In the genomic region with DNA sequence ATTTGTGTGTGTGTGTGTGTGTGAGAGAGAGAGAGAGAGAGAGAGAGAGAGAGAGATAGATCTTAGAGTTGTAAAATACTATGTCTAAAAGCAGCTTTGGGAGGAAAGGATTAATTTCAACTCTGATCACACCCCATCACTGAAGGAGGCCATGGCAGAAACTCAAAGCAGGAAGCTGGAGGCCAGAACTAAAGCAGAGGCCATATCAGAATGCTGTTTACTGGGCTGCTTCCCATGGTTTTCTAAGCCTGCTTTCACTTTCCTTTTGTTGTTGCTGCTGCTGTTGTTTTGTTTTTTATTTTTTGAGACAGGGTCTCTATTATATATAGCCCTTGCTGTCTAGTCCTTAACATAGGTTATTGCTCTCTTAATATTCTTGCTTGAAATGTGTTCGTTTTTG, we compare ENCODE assay signal across 14 mouse cellular contexts.
"Had no signal": no experiment of that assay in that cellular context is flagged by ENCODE, and none has a peak within 500 bp of the region (broad histone marks: within the 10 kb centered on the region; RNA-seq: fewer than 3 reads in every experiment).

No protein-coding gene starts in this region.

- H3K4me1 ChIP-seq: limb, embryonic 12.5 days; liver, embryonic 13.5 days; lung, embryonic 15.5 days; midbrain, embryonic 10.5 days; midbrain, embryonic 15.5 days had no signal

- H3K36me3 ChIP-seq: midbrain, embryonic 15.5 days had no signal

- H3K9me3 ChIP-seq: limb, embryonic 12.5 days; liver, embryonic 13.5 days; lung, embryonic 15.5 days; midbrain, embryonic 10.5 days; midbrain, embryonic 15.5 days had no signal

- DNase-seq: kidney, postnatal 10 days; kidney, postnatal 4 days; liver; liver, embryonic 13.5 days; liver, postnatal 0 days; lung, postnatal 14 days; right cerebral cortex, adult 18-20 months; right cerebral cortex, postnatal 25 days had no signal

- H3K9ac ChIP-seq: limb, embryonic 12.5 days; liver, embryonic 13.5 days; liver, postnatal 0 days; lung, embryonic 15.5 days; midbrain, embryonic 15.5 days had no signal

- ATAC-seq: liver, postnatal 0 days; midbrain, embryonic 15.5 days had no signal

- H3K27me3 ChIP-seq: limb, embryonic 12.5 days; liver, embryonic 13.5 days; lung, embryonic 15.5 days; midbrain, embryonic 15.5 days had no signal

- H3K27ac ChIP-seq: layer of hippocampus, adult 2 months; limb, embryonic 12.5 days; liver, embryonic 13.5 days; lung, embryonic 15.5 days; midbrain, embryonic 10.5 days; midbrain, embryonic 15.5 days; stomach, postnatal 0 days had no signal

- H3K4me3 ChIP-seq: layer of hippocampus, adult 2 months; limb, embryonic 12.5 days; liver, embryonic 13.5 days; lung, embryonic 15.5 days; midbrain, embryonic 10.5 days; midbrain, embryonic 15.5 days had no signal
